Mouse (Mus musculus): ENCODE measurements at regions not wholly inside any gene's neighbourhood (a gene's known extent, or its start where the extent isn't known, plus 50 kb on each side); places are given as distances from the start of the nearest gene placed in this dataset.

GRCm38 (mm10) chr4:4556126-4556525 lies 237.0 kb downstream of the Impad1 start:
- Histone ChIP-seq H3K4me2 (no peak overlapping the region), H3K9me3 (no peaks in the 10 kb centered on the region), H3K4me3 (replicated peaks) (no peak overlapping the region), H3K27ac (no peak overlapping the region), H3K36me3 (no peaks in the 10 kb centered on the region), H3K27me3 (replicated peaks) (no peaks in the 10 kb centered on the region), H3K9ac (no peak overlapping the region), H3K4me1 (no peaks in the 10 kb centered on the region)
- 71% methylated on average over 12 of the region's 12 CpGs for WGBS
- no peak for ATAC-seq (ENCODE audit: insufficient read depth, low FRiP score, low read depth)

GRCm38 (mm10) chr4:4550301-4550700 lies 242.9 kb downstream of the Impad1 start:
- H3K9me3 ChIP-seq = no peaks in the 10 kb centered on the region
- WGBS = 84% methylated on average over 5 of the region's 5 CpGs
- no peak overlapping the region for H3K4me3 ChIP-seq (replicated peaks)
- no peaks in the 10 kb centered on the region for H3K36me3 ChIP-seq
- no peaks in the 10 kb centered on the region for H3K27me3 ChIP-seq (replicated peaks)
- H3K27ac ChIP-seq = no peak overlapping the region
- no peak for ATAC-seq (ENCODE audit: insufficient read depth, low FRiP score, low read depth)
- no peak overlapping the region for H3K9ac ChIP-seq
- no peaks in the 10 kb centered on the region for H3K4me1 ChIP-seq
- H3K4me2 ChIP-seq = no peak overlapping the region

DNA sequence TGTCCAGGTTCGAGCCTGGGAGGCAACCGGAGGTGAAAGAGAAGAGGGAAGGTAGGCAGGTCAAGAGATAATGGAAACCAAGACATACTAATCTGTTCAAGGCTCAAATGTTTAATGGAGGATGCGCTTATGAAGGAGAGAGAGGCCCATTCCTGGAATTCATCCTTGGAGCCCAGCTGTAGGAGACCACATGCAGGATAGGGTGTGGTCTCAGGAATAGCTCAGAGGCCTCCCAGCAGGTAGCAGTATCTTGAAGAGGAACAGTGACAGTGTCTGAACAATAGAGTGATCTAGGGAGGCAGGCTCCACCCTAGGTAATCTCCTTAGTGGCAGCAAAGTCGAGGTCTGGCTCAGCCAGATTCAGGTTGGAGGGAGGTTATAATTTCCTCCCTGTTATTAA lies 243.3 kb downstream of the Impad1 start:
- no peak for ATAC-seq (ENCODE audit: insufficient read depth, low FRiP score, low read depth)
- Histone ChIP-seq H3K36me3 (no peaks in the 10 kb centered on the region), H3K27me3 (replicated peaks) (no peaks in the 10 kb centered on the region), H3K4me3 (replicated peaks) (no peak overlapping the region), H3K4me1 (no peaks in the 10 kb centered on the region), H3K9ac (no peak overlapping the region), H3K9me3 (no peaks in the 10 kb centered on the region), H3K4me2 (no peak overlapping the region), H3K27ac (no peak overlapping the region)
- WGBS = 81% methylated on average over 4 of the region's 4 CpGs

- Histone ChIP-seq H3K9ac (no peak overlapping the region), H3K36me3 (no peaks in the 10 kb centered on the region), H3K27ac (no peak overlapping the region), H3K4me1 (no peaks in the 10 kb centered on the region), H3K9me3 (no peaks in the 10 kb centered on the region), H3K4me2 (no peak overlapping the region), H3K27me3 (replicated peaks) (no peaks in the 10 kb centered on the region), H3K4me3 (replicated peaks) (no peak overlapping the region)
- WGBS = 45% methylated on average over 2 of the region's 2 CpGs
- no peak for ATAC-seq (ENCODE audit: insufficient read depth, low FRiP score, low read depth)
Observed at GRCm38 (mm10) chr4:4537172-4537753, 255.9 kb downstream of the Impad1 start.

DNA sequence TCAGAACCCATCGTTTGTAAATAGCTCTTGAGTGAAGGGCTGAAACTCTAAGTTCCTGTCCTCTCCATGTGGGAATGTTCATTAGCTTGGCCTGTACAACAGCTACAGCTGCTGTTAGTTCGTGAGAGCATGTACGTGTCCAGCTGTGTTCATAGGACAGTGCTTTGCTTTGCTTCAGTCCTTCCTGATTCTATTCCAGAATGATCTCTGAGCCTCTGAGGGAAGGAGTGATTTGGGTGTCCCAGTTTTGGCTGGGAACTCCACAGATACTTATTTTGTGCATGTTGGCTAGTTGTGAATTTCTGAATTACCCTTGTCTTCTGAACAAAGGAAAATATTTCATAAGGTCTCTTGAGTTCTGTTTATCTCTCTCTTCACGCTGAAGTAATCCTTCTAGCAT lies 261.0 kb downstream of the Impad1 start:
- H3K9ac ChIP-seq = no peak overlapping the region
- no peak overlapping the region for H3K4me3 ChIP-seq (replicated peaks)
- no peak overlapping the region for H3K4me2 ChIP-seq
- no peak; the same call in 1 of the 2 replicates for ATAC-seq (ENCODE audit: insufficient read depth, low FRiP score, low read depth)
- no peaks in the 10 kb centered on the region for H3K4me1 ChIP-seq
- H3K27me3 ChIP-seq (replicated peaks) = no peaks in the 10 kb centered on the region
- H3K27ac ChIP-seq = no peak overlapping the region
- no peaks in the 10 kb centered on the region for H3K36me3 ChIP-seq
- H3K9me3 ChIP-seq = no peaks in the 10 kb centered on the region
- WGBS = 50% methylated on average over 4 of the region's 4 CpGs

GRCm38 (mm10) chr4:4528311-4528710 lies 264.8 kb downstream of the Impad1 start:
- Histone ChIP-seq H3K4me1 (no peaks in the 10 kb centered on the region), H3K4me2 (no peak overlapping the region), H3K9me3 (no peaks in the 10 kb centered on the region), H3K36me3 (no peaks in the 10 kb centered on the region), H3K27me3 (replicated peaks) (no peaks in the 10 kb centered on the region), H3K27ac (no peak overlapping the region), H3K4me3 (replicated peaks) (no peak overlapping the region), H3K9ac (no peak overlapping the region)
- 85% methylated on average over 12 of the region's 12 CpGs for WGBS
- ATAC-seq (ENCODE audit: insufficient read depth, low FRiP score, low read depth) = no peak

DNA sequence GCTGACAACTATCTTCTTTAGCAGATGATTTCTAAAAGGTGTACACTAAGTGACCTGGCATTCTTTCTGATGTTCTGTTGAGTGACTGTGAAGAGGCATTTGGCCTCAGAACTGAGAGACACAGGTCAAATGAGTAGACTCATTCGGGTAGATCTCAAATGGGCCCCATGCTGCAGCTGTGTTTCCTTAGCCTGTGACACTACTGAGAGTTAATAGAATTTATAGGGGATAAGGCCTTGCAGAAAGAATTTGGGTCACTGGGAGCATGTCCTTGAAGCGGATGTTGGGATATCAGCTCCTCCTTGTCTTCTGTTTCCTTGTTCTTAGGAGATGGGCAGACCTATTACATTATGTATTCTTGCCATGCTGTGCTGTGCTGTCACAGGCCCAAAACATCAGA lies 271.4 kb downstream of the Impad1 start:
- 69% methylated on average over 2 of the region's 2 CpGs for WGBS
- ATAC-seq (ENCODE audit: insufficient read depth, low FRiP score, low read depth) = no peak
- no peaks in the 10 kb centered on the region for H3K9me3 ChIP-seq

DNA sequence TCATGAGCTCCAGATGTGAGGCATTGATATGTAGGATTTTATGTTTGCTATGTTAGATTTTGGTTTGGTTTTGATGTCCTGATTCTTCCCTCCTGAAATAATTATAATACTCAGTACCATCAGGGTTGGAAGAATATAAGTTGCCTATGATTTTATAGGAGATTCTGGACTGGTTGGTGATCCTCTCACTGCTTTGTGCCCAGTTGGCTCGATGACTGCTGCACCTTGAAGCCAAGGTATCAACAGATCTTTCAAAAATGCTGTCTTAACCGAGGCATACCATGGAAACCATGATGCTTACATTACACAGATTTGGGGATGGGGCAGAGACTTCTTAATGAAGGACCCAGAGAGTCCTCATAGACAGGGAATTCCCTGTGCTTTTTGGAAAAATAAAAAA lies 274.4 kb downstream of the Impad1 start:
- 71% methylated on average over 2 of the region's 2 CpGs for WGBS
- Histone ChIP-seq H3K4me2 (no peak overlapping the region), H3K36me3 (no peaks in the 10 kb centered on the region), H3K27me3 (replicated peaks) (no peaks in the 10 kb centered on the region), H3K27ac (no peak overlapping the region), H3K9me3 (no peaks in the 10 kb centered on the region), H3K4me3 (replicated peaks) (no peak overlapping the region), H3K4me1 (no peaks in the 10 kb centered on the region), H3K9ac (no peak overlapping the region)
- ATAC-seq (ENCODE audit: insufficient read depth, low FRiP score, low read depth) = no peak

More for the DNA sequence above, 271.4 kb downstream of the Impad1 start:
- Histone ChIP-seq H3K36me3 (no peaks in the 10 kb centered on the region), H3K27ac (no peak overlapping the region), H3K4me2 (no peak overlapping the region), H3K4me1 (no peaks in the 10 kb centered on the region), H3K9ac (no peak overlapping the region), H3K4me3 (replicated peaks) (no peak overlapping the region), H3K27me3 (replicated peaks) (no peaks in the 10 kb centered on the region)

DNA sequence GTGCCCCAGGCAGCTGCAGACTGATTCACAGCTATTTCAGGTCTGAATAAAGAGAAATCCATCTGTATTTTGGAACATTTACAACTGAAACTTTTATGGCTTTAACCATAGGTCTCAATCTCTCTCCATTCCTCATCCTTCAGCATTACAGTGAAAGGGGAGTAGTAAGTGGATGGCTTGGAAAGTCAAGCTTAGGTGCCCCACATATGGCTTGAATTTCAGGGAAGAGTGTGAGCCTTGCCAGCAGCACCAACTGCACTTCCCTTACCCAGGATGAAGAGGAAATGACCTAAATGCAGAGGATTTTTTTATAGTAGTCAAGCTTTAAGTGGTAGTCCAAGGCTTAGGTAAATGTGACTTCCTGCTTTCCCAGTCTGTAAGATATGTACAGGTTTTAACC lies 279.8 kb downstream of the Impad1 start:
- H3K4me2 ChIP-seq = no peak overlapping the region
- no peak overlapping the region for H3K9ac ChIP-seq
- H3K9me3 ChIP-seq = no peaks in the 10 kb centered on the region
- ATAC-seq (ENCODE audit: insufficient read depth, low FRiP score, low read depth) = no peak
- H3K27ac ChIP-seq = no peak overlapping the region
- H3K4me1 ChIP-seq = no peaks in the 10 kb centered on the region
- no peaks in the 10 kb centered on the region for H3K36me3 ChIP-seq
- H3K27me3 ChIP-seq (replicated peaks) = no peaks in the 10 kb centered on the region
- H3K4me3 ChIP-seq (replicated peaks) = no peak overlapping the region

DNA sequence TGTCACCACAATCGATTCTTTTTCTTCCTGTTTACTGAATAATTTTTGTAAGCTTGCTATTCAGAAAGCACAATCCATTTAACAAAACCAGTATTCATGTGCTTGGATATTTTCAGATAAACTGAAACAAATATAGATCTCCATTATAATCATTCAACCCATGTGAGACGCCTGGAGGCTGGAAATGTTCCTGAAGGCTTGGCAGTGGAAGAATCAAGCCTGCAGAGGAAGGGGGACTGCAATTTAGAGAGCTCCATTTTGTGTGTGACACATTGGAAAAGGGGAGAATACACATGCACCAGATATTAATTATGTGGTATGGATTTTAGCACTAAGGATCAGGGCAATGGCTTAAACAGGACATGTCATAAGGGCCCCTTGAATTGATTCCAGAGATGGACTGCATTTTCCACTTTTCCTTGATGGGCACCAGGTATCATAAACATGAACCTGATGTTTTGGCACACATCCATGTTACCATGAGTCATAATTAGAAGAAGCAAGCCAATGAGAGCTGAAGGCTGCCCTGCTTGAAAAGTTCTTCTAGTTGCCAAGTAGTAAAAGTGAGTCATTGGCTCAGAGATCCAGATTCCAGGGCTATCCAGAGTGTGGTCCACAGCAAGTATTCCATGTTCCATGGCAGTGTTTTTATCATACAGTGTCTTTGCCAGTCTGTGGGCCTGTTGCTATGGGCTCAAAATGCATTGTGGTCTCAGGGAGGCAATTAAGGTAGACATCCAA lies 282.8 kb downstream of the Impad1 start:
- Histone ChIP-seq H3K4me2 (no peak overlapping the region), H3K9ac (no peak overlapping the region), H3K4me3 (replicated peaks) (no peak overlapping the region), H3K9me3 (no peaks in the 10 kb centered on the region), H3K27ac (no peak overlapping the region), H3K4me1 (no peaks in the 10 kb centered on the region), H3K36me3 (no peaks in the 10 kb centered on the region), H3K27me3 (replicated peaks) (no peaks in the 10 kb centered on the region)
- no peak for ATAC-seq (ENCODE audit: insufficient read depth, low FRiP score, low read depth)
- 58% methylated on average over 2 of the region's 2 CpGs for WGBS

GRCm38 (mm10) chr4:4509296-4509695 lies 283.9 kb downstream of the Impad1 start:
- no peaks in the 10 kb centered on the region for H3K9me3 ChIP-seq
- no peak overlapping the region for H3K9ac ChIP-seq
- H3K4me1 ChIP-seq = no peaks in the 10 kb centered on the region
- H3K27ac ChIP-seq = no peak overlapping the region
- no peaks in the 10 kb centered on the region for H3K36me3 ChIP-seq
- H3K4me2 ChIP-seq = no peak overlapping the region
- 75% methylated on average over 3 of the region's 3 CpGs for WGBS
- H3K27me3 ChIP-seq (replicated peaks) = no peaks in the 10 kb centered on the region
- no peak overlapping the region for H3K4me3 ChIP-seq (replicated peaks)
- ATAC-seq (ENCODE audit: insufficient read depth, low FRiP score, low read depth) = no peak

DNA sequence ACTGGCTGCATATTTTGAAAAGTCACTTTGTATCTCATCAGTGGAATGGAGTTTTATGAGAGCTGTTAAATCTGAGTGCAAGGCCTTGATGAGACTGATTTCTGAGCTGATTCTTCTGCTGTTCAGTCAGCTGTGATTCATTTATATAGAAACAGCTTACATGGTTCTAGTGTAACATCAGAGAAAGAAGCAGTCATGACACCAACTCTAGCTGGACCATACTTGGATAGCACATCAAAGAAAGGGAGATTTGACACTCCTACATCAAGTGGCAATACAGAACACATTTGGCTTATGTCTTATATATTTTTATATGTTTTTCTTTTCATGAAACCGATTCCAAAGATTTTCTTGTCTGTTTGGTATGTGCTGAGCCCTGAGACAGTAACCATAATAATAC lies 296.0 kb downstream of the Impad1 start:
- no peak for ATAC-seq (ENCODE audit: insufficient read depth, low FRiP score, low read depth)
- Histone ChIP-seq H3K4me2 (no peak overlapping the region), H3K27ac (no peak overlapping the region), H3K27me3 (replicated peaks) (no peaks in the 10 kb centered on the region), H3K4me1 (no peaks in the 10 kb centered on the region; the same call in 1 of the 2 replicates), H3K9me3 (no peaks in the 10 kb centered on the region), H3K36me3 (no peaks in the 10 kb centered on the region), H3K9ac (no peak overlapping the region), H3K4me3 (replicated peaks) (no peak overlapping the region)
- 63% methylated on average over 1 of the region's 1 CpGs for WGBS

GRCm38 (mm10) chr4:4496181-4496580 lies 297.0 kb downstream of the Impad1 start:
- H3K9me3 ChIP-seq = no peaks in the 10 kb centered on the region
- H3K9ac ChIP-seq = no peak overlapping the region
- WGBS = 45% methylated on average over 4 of the region's 4 CpGs
- H3K27me3 ChIP-seq (replicated peaks) = no peaks in the 10 kb centered on the region
- no peak overlapping the region for H3K27ac ChIP-seq
- no peaks in the 10 kb centered on the region for H3K36me3 ChIP-seq
- no peak overlapping the region for H3K4me2 ChIP-seq
- H3K4me3 ChIP-seq (replicated peaks) = no peak overlapping the region
- no peaks in the 10 kb centered on the region; the same call in 1 of the 2 replicates for H3K4me1 ChIP-seq
- ATAC-seq (ENCODE audit: insufficient read depth, low FRiP score, low read depth) = no peak
